Mouse (Mus musculus) heart, adult 2 months (tissue): ENCODE results near the gene Gm1043.

ENCODE experiments used
- CTCF ChIP-seq: fragments of 200-600 bp; IDR thresholded peaks from 2 replicates; pipeline ENCODE4 v1.8.1; 2022; ENCODE audit warnings: antibody characterized with exemption, mild to moderate bottlenecking, moderate library complexity
- EP300 ChIP-seq: fragments of 200-500 bp; IDR thresholded peaks from 2 replicates; pipeline ENCODE4 v1.6.1; 2011; ENCODE audit warnings: low read depth, low read length, control low read depth; ENCODE audit not compliant: insufficient read depth
- POLR2A ChIP-seq: fragments of 200-500 bp; IDR thresholded peaks from 2 replicates; pipeline ENCODE4 v1.6.1; 2011; ENCODE audit warnings: mild to moderate bottlenecking, low read depth, low read length, control low read depth; ENCODE audit not compliant: insufficient read depth

DNA sequence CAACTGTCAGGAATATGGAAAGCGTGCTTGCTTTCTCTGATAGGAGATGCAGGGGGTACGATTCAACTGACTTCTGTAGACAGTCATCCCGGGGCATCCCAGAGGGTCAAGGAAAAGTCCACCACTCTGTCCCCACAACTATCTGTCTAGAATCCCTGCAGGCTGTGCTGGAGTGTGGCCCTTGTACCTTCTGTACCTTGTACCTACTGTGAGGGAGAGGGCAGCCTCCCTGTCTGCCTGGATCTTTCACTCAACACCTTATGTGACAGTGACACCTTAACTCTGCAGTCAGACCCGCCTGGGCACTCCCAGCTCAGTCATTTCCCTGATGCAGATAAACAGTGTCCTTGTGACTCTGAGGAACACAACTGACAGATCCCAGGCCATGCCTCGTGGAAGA is 65.5 kb downstream of the Gm1043 start:
- TF ChIP-seq CTCF (no peak), POLR2A (no peak), EP300 (no peak)
